Mouse (Mus musculus) heart, postnatal 0 days (tissue): ENCODE results near the gene 4930451I11Rik. TPM values are rescaled to one million over a fixed set of nuclear protein-coding genes. Genes with fewer than 3 reads are reported as not detected.
A peak's percentile ranks its signal among the peaks of the same experiment; 100 is the strongest.

Experiments used
- ATAC-seq: fragments of 200-750 bp; cut with Nextera tagmentation; 2 replicates; pipeline ENCODE4 v1.8.0; 2017; ENCODE audit warnings: low read depth, moderate number of reproducible peaks, moderate library complexity; ENCODE audit not compliant: insufficient read depth
- DNase-seq: peaks from one replicate; pipeline ENCODE4 v3.0.0-alpha.2; 2016; ENCODE audit warnings: low spot score
- H3K27ac ChIP-seq: fragments of 300-500 bp; sonication (generic); 2 replicates; pipeline ENCODE4 v1.5.1; 2014; ENCODE audit warnings: low read depth, mild to moderate bottlenecking
- H3K27me3 ChIP-seq: fragments of 300-500 bp; sonication (generic); 2 replicates; pipeline ENCODE4 v1.6.1; 2014; ENCODE audit warnings: low read length, mixed read lengths; ENCODE audit not compliant: control insufficient read depth, insufficient read depth
- H3K36me3 ChIP-seq: fragments of 300-500 bp; sonication (generic); replicated peaks from 2 replicates; pipeline ENCODE4 v1.6.1; 2014; ENCODE audit warnings: low read length, mixed read lengths; ENCODE audit not compliant: control insufficient read depth, insufficient read depth
- H3K4me1 ChIP-seq: fragments of 300-500 bp; sonication (generic); 2 replicates; pipeline ENCODE4 v1.6.1; 2014; ENCODE audit warnings: antibody characterized with exemption; ENCODE audit not compliant: control insufficient read depth, insufficient read depth
- H3K4me2 ChIP-seq: fragments of 300-500 bp; sonication (generic); 2 replicates; pipeline ENCODE4 v1.6.1; 2014; ENCODE audit warnings: low read depth, mild to moderate bottlenecking, low read length, moderate library complexity
- H3K4me3 ChIP-seq: fragments of 300-500 bp; sonication (generic); 2 replicates; pipeline ENCODE4 v1.5.1; 2014; ENCODE audit warnings: low read depth, low read length
- H3K9ac ChIP-seq: fragments of 300-500 bp; sonication (generic); replicated peaks from 2 replicates; pipeline ENCODE4 v1.6.1; 2014; ENCODE audit warnings: low read depth, low read length, mixed read lengths
- H3K9me3 ChIP-seq: fragments of 300-500 bp; sonication (generic); replicated peaks from 2 replicates; pipeline ENCODE4 v1.6.1; 2016; ENCODE audit warnings: low read length; ENCODE audit not compliant: control insufficient read depth
- CTCF ChIP-seq: IDR thresholded peaks from 2 replicates; pipeline ENCODE4 v1.5.1; 2016; ENCODE audit warnings: antibody characterized with exemption, control low read depth, low read depth
- EP300 ChIP-seq: IDR thresholded peaks from 2 replicates; pipeline ENCODE4 v1.6.1; 2016; ENCODE audit warnings: antibody characterized with exemption, low read depth
- WGBS: fragments of 180-500 bp; shearing (Covaris S2); extraction: QIAGEN DNeasy Blood & Tissue Kit; methylation state at CpG from one replicate; pipeline ENCODE4 v1.1.7; 2014; 5-methylcytosine and 5-hydroxymethylcytosine counted together
- polyA plus RNA-seq: library from polyadenylated mRNA; unstranded; fragments of >200 nt; fragmentation: Nextera tagmentation; extraction: Ambion mirVana; gene quantifications from 2 replicates; pipeline ENCODE4 v1.2.1, GENCODE M21; 2015
- total RNA-seq: library from RNA; depleted of rRNA; stranded (reverse); fragments of >200 nt; gene quantifications from 2 replicates; pipeline ENCODE4 v1.2.3, GENCODE M21; 2014; ENCODE audit warnings: low replicate concordance

The 4930451I11Rik gene
- total and polyA plus RNA-seq, 2 experiments from 2014 or later: not detected

DNA sequence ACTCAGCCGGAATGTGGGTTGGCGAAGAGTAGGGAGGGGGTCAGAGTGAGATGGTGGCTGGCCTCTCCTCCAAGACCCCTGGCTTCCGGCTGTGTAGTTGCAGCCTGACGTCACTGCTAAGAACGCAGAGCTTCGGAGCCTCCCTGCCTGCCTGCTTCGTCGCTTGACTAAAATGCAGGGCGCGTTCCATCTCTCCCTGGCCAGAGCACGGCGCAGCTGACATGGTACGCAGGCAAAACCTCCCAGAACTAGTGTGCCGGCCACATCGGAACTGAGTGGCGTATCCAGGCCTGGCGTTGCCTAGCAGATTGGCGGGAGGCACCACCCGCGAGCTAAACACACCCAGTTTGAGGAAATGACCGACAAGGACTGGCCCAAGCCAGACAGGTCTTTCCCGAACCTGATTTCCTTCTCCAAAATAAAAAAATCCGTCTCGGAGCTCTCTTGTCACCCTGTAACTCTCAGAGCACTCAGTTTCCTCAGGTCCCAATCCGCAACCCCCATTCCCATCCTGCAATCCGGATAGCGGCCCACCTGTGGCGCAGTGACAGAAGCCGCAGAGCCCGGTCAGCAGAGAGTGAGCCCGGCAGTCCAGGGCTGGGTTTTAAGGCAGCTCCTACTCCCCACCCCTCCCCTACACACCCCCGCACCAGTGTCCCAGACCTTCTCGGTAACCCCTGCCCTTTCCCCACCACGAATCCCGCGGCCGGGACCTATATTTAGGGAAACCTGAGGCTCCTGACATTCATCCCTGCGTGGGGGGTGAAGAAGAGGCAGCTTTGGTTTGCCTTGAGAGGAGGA is 31.8 kb downstream of the 4930451I11Rik start:
- DNase-seq (peak; percentile 96), ATAC-seq (peak; percentile 84)
- peak overlapping the region; percentile 56 for H3K9ac ChIP-seq
- TF ChIP-seq EP300 (no peak; the same call in 1 of the 2 replicates), CTCF (peak; percentile 39)
- H3K27ac ChIP-seq: peak overlapping the region; percentile 97
- H3K4me2 ChIP-seq: peak overlapping the region; percentile 81
- no peaks in the 10 kb centered on the region for H3K27me3 ChIP-seq
- H3K36me3 ChIP-seq: peaks cover 35% of the 10 kb centered on the region
- under 1% methylated on average over 37 of the region's 38 CpGs for WGBS
- H3K9me3 ChIP-seq: no peaks in the 10 kb centered on the region
- H3K4me3 ChIP-seq: peak overlapping the region; percentile 83
- peaks cover 22% of the 10 kb centered on the region for H3K4me1 ChIP-seq

DNA sequence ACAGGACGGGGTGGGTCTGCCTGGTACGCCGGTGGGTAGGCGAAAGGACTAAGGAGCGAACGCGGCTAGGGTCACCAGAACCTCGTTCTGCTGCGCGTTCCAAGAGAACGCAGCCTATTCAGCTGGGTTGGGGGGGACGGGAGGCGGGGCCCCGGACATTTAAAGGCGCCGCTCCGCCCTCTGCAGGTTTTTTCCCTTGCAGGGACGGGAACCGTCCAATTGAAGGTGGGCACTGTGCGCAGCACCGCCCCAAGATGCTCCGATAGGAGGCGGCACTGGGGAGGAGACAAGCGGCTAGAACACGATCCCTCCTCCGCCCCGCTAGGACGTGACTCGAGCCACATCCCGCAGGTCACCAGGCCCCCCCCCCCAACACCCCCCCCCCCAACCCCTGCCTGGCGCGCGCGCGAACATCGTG is 32.4 kb downstream of the 4930451I11Rik start:
- Histone ChIP-seq H3K27ac (peak overlapping the region; percentile 97), H3K9ac (peak overlapping the region; percentile 84), H3K27me3 (no peaks in the 10 kb centered on the region), H3K9me3 (no peaks in the 10 kb centered on the region), H3K4me3 (peak overlapping the region; percentile 83), H3K36me3 (peaks cover 38% of the 10 kb centered on the region), H3K4me2 (peak overlapping the region; percentile 81), H3K4me1 (peaks cover 22% of the 10 kb centered on the region)
- peak; percentile 2; the same call in 1 of the 2 replicates for TF ChIP-seq EP300
- TF ChIP-seq CTCF: peak; percentile 25; the same call in 1 of the 2 replicates
- peak; percentile 92 for ATAC-seq
- peak; percentile 98 for DNase-seq
- WGBS: 0% methylated on average over 26 of the region's 36 CpGs

DNA sequence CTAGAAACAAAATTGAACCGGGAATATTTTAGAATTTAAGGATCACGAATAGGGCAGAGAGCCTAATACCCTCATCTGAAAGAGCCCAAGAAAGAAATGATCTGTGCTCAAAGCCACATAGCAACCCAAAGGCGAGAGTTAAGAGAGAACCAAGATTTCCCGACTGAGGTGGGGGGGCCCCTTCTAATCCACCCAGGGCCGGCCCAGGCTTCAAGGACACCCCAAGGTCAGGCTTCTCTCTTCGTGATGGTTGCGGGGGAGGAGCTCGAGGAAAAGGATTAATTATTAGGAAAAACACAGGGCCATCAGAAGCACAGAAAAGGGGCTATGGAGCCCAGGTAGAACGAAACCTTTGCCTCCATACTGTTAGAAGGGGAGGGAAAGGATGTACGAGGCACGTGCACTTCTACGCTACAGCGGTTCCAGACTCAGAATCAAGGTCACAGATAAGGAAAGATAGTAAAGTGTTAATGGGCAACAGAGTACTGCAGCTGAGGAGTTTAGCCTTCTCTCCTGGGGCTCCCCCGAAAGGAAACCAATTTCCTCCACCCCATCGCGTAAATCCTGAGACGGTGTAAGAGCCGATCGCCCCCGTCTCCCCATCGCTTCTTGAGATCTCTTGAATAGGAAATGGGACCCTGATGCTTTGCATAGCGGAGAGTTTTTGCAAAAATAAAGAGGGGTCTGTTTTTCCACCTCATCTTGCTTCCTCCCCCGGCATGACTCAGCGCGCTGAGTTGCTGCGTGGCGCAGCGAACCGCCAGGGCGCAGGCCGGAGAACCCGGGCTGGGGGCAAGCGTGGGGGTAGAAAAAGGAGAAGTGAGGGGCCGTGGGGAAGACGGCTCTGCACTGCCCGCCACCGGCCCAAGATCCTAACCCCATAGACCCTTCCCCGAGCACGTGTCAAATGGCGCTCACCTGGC is 33.1 kb downstream of the 4930451I11Rik start:
- WGBS: under 1% methylated on average over 40 of the region's 40 CpGs
- peak overlapping the region; percentile 97 for H3K27ac ChIP-seq
- TF ChIP-seq EP300 (peak; percentile 42; the same call in 1 of the 2 replicates), CTCF (no peak)
- H3K4me1 ChIP-seq: peaks cover 22% of the 10 kb centered on the region
- no peaks in the 10 kb centered on the region for H3K9me3 ChIP-seq
- DNase-seq: no peak
- H3K27me3 ChIP-seq: no peaks in the 10 kb centered on the region
- peak overlapping the region; percentile 83 for H3K4me3 ChIP-seq
- peaks cover 32% of the 10 kb centered on the region for H3K36me3 ChIP-seq
- H3K9ac ChIP-seq: peak overlapping the region; percentile 84
- ATAC-seq: no peak
- H3K4me2 ChIP-seq: peak overlapping the region; percentile 81

DNA sequence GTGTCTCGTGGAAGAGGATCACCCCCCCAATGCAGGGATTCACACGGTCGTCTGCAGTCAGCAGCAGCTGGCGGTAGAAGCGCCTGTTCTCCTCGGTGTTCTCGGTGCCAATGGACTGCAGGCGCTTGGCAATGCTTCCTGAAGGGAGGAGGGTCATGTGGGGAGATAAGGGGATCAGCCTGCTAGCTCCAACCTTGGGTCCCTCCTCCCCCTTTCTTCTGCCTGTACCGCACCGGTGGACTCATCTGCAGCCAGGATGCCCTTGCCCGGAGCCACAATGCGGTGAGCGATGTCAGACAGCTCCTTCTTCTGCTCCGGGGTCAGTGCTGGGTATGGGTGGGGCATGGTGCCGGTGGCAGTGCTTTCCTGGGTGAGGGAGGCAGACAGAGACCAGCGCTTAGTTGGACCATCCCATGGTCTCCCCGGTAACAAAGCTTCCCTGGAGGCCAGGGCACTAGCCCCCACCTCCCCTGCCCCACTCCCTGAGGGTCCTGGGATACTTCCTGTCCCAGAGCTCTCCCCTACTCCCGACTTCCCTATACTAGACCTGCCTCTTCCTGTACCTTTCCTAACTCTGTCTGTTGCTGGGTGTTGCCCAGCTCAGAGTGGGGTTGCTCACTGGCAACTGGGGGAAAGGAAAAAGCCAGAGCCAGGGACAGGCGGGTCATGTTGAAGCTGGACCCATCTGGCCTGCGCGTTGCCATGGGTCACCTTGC is 33.9 kb downstream of the 4930451I11Rik start, which contains the start of gene Fam57b:
Gene Fam57b (plus strand): TSS at position 258 of the 716 bp plus-strand sequence.
- no peaks in the 10 kb centered on the region for H3K27me3 ChIP-seq
- H3K27ac ChIP-seq: peak within 1 kb of the TSS; percentile 97
- ATAC-seq: peak; percentile 7; the same call in 1 of the 2 replicates
- peak within 1 kb of the TSS; percentile 83 for H3K4me3 ChIP-seq
- 2% methylated on average over 21 of the region's 21 CpGs for WGBS
- peak within 1 kb of the TSS; percentile 84 for H3K9ac ChIP-seq
- no peaks in the 10 kb centered on the region for H3K9me3 ChIP-seq
- H3K36me3 ChIP-seq: peaks cover 31% of the 10 kb centered on the region
- peak within 1 kb of the TSS; percentile 81 for H3K4me2 ChIP-seq
- peak; percentile 48; the same call in 1 of the 2 replicates for TF ChIP-seq EP300
- TF ChIP-seq CTCF: no peak
- peak; percentile 69 for DNase-seq
- H3K4me1 ChIP-seq: peaks cover 22% of the 10 kb centered on the region
